Mouse (Mus musculus): ENCODE measurements at regions not wholly inside any gene's neighbourhood (a gene's known extent, or its start where the extent isn't known, plus 50 kb on each side); places are given as distances from the start of the nearest gene placed in this dataset.

DNA sequence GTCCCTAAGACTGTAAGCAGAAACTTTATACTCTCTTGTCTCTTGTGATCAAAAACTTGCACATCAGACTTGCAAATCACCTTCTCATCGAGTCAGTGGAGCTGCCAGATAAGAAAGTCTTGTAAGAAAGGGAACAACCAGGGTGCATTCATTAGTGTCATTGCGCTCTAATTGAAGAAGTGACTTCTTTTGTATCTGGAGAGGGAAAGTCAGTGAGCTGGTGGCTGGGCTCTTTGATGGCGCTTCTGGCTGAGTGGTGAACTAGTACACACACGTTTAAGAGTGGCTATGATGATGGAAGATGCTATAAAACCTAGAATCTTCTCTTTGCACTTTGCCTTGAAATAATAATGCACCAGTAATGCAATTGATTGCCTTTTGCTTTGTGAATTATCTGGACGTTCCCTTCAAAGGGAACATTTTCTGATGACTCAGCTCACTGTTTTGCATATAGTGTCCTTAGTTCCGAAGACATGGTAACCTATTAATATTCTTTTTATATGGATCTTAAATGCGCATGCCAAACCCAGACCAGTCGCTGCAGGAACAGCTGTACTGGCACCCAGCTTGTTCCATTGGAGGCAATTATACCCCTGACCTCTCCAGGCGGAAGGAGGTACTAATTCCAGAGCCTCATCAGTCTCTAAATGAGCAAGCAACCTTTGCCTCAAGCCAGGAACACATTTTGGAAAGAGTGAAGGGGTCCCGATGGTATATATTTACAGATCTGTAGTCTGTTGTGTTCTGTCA lies 147.3 kb upstream of the Cdh6 start:
- 52% methylated on average over 10 of the region's 10 CpGs for WGBS (ENCODE audit: insufficient replicate concordance)
- Histone ChIP-seq H3K36me3 (ENCODE audit: control insufficient read depth, insufficient read depth) (no peaks in the 10 kb centered on the region), H3K27ac (ENCODE audit: low read length) (no peak overlapping the region)

DNA sequence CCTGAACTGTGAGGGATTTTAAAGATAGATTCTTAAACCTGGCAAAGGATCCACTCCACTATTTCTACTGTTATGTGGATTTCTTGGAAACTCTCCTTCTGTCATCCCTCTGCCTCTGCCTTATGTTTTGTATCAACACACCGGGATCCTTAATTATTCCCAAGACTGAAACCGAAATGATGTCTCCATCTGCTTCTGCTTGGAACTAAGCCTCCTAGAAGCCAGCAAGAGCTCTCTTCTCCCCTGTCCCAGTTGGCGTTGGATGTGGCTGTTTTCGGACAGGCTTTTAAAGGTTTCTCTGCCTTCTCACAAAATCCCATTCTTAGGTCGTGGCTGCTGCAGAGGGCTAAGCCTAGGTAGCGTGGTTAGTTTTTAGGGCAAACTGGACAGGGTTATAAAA lies 131.1 kb upstream of the Cdh6 start:
- Histone ChIP-seq H3K27ac (ENCODE audit: low read length) (no peak overlapping the region), H3K9me3 (replicated peaks; ENCODE audit: control insufficient read depth, low read length) (no peaks in the 10 kb centered on the region), H3K4me3 (ENCODE audit: low read depth, low read length) (no peak overlapping the region), H3K36me3 (ENCODE audit: control insufficient read depth, insufficient read depth) (no peaks in the 10 kb centered on the region), H3K9ac (ENCODE audit: low read depth, low read length) (no peak overlapping the region), H3K4me2 (ENCODE audit: low read depth, low read length) (no peak overlapping the region), H3K27me3 (ENCODE audit: control insufficient read depth, insufficient read depth, low read depth, low read length) (no peaks in the 10 kb centered on the region), H3K4me1 (ENCODE audit: control insufficient read depth, low read depth, low read length) (no peaks in the 10 kb centered on the region)
- ATAC-seq (ENCODE audit: low read depth) = no peak
- 51% methylated on average over 6 of the region's 6 CpGs for WGBS (ENCODE audit: insufficient replicate concordance)

More for the DNA sequence above, 147.3 kb upstream of the Cdh6 start:
- no peaks in the 10 kb centered on the region for H3K4me1 ChIP-seq (ENCODE audit: control insufficient read depth, low read depth, low read length)
- H3K4me3 ChIP-seq (ENCODE audit: low read depth, low read length) = no peak overlapping the region
- H3K27me3 ChIP-seq (ENCODE audit: control insufficient read depth, insufficient read depth, low read depth, low read length) = no peaks in the 10 kb centered on the region
- no peak overlapping the region for H3K9ac ChIP-seq (ENCODE audit: low read depth, low read length)
- H3K4me2 ChIP-seq (ENCODE audit: low read depth, low read length) = no peak overlapping the region
- no peaks in the 10 kb centered on the region for H3K9me3 ChIP-seq (replicated peaks; ENCODE audit: control insufficient read depth, low read length)
- no peak for ATAC-seq (ENCODE audit: low read depth)

DNA sequence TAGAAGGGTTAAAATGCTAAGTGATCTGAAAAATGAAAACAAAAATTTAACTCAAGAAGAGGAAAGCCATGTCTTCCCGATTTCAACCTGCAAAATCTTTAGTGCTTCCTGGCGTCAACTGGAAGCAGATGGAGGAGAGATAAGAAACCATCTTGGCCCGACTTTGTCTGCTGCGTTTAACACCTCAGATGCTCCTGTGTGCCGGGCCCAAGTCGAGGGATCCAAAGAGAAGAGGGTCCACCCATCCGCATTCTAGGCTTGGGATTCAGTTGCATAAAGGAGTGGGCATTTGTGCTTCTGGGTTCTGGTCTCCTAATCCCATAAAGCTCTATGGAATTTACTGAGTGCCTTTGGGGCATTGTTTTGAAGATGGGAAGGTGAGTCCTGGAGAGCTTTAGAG lies 130.0 kb upstream of the Cdh6 start:
- no peak overlapping the region for H3K27ac ChIP-seq (ENCODE audit: low read length)
- no peak overlapping the region for H3K9ac ChIP-seq (ENCODE audit: low read depth, low read length)
- H3K9me3 ChIP-seq (replicated peaks; ENCODE audit: control insufficient read depth, low read length) = no peaks in the 10 kb centered on the region
- H3K4me3 ChIP-seq (ENCODE audit: low read depth, low read length) = no peak overlapping the region
- WGBS (ENCODE audit: insufficient replicate concordance) = 53% methylated on average over 7 of the region's 7 CpGs
- H3K36me3 ChIP-seq (ENCODE audit: control insufficient read depth, insufficient read depth) = no peaks in the 10 kb centered on the region
- no peak overlapping the region for H3K4me2 ChIP-seq (ENCODE audit: low read depth, low read length)
- H3K4me1 ChIP-seq (ENCODE audit: control insufficient read depth, low read depth, low read length) = no peaks in the 10 kb centered on the region
- ATAC-seq (ENCODE audit: low read depth) = no peak
- H3K27me3 ChIP-seq (ENCODE audit: control insufficient read depth, insufficient read depth, low read depth, low read length) = no peaks in the 10 kb centered on the region

DNA sequence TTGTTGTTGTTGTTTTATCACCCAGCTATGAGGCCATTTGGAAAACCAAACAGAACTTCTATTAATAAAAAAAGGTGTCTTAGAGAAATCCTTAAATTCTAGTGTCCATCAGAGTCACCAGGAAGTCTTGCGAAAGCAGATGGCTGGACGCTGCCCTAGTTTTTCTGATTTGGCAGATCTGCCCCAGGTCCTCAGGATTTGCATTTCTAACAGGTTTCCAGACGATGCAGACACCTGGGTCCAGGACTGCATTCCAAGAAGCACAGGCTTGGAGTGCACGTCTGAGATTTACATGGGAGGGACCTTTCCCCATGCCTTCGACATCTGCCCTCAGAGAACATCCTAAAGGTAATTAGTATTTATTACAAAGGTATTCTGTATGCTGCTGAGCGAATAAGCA lies 129.2 kb upstream of the Cdh6 start:
- Histone ChIP-seq H3K9me3 (replicated peaks; ENCODE audit: control insufficient read depth, low read length) (no peaks in the 10 kb centered on the region), H3K27ac (ENCODE audit: low read length) (no peak overlapping the region), H3K36me3 (ENCODE audit: control insufficient read depth, insufficient read depth) (no peaks in the 10 kb centered on the region), H3K27me3 (ENCODE audit: control insufficient read depth, insufficient read depth, low read depth, low read length) (no peaks in the 10 kb centered on the region), H3K4me1 (ENCODE audit: control insufficient read depth, low read depth, low read length) (no peaks in the 10 kb centered on the region), H3K4me2 (ENCODE audit: low read depth, low read length) (no peak overlapping the region), H3K4me3 (ENCODE audit: low read depth, low read length) (no peak overlapping the region), H3K9ac (ENCODE audit: low read depth, low read length) (no peak overlapping the region)
- ATAC-seq (ENCODE audit: low read depth) = no peak
- 52% methylated on average over 6 of the region's 6 CpGs for WGBS (ENCODE audit: insufficient replicate concordance)

DNA sequence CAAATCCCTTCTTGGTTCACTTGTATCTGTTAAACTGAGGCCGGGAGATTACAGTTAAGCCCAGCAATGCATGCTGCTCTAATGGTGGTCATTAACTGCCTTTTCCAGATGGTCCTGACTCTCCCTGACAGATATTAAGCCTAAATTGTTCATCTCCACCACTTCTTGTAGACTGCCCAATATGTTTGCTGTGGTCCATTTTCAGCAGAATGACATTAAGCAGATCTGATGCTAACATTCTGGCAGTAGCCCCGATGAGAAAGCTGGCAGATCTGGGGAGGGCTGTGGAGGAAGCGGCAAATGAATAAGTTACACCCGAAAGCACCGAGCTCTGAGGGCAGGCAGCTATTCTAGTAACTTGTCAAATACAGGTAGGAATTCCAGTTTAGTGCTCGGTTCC lies 123.5 kb upstream of the Cdh6 start:
- H3K4me2 ChIP-seq (ENCODE audit: low read depth, low read length) = no peak overlapping the region
- 51% methylated on average over 6 of the region's 6 CpGs for WGBS (ENCODE audit: insufficient replicate concordance)
- no peak overlapping the region for H3K9ac ChIP-seq (ENCODE audit: low read depth, low read length)
- H3K27me3 ChIP-seq (ENCODE audit: control insufficient read depth, insufficient read depth, low read depth, low read length) = no peaks in the 10 kb centered on the region
- no peaks in the 10 kb centered on the region for H3K9me3 ChIP-seq (replicated peaks; ENCODE audit: control insufficient read depth, low read length)
- no peaks in the 10 kb centered on the region for H3K4me1 ChIP-seq (ENCODE audit: control insufficient read depth, low read depth, low read length)
- H3K27ac ChIP-seq (ENCODE audit: low read length) = no peak overlapping the region
- no peak overlapping the region for H3K4me3 ChIP-seq (ENCODE audit: low read depth, low read length)
- no peak for ATAC-seq (ENCODE audit: low read depth)
- H3K36me3 ChIP-seq (ENCODE audit: control insufficient read depth, insufficient read depth) = no peaks in the 10 kb centered on the region

DNA sequence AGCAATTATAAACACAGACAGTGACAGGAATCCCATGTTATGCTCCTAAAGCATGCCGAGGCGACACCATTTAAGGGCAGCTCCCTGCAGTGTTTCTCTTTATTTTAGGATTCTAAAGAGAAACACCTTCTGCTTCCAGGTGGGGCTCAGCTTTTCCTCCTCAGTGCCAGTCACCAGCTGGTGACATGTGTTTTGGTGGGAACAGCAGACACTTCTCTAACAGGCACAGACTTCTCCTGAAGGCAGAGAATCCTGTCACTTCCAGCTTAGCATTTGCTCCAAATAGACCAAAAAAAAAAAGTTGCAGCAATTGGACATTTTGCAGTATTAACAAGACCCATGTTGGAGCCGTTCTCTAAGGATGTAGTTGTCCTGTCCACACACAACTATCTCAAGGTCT lies 115.6 kb upstream of the Cdh6 start:
- 69% methylated on average over 3 of the region's 3 CpGs for WGBS (ENCODE audit: insufficient replicate concordance)

DNA sequence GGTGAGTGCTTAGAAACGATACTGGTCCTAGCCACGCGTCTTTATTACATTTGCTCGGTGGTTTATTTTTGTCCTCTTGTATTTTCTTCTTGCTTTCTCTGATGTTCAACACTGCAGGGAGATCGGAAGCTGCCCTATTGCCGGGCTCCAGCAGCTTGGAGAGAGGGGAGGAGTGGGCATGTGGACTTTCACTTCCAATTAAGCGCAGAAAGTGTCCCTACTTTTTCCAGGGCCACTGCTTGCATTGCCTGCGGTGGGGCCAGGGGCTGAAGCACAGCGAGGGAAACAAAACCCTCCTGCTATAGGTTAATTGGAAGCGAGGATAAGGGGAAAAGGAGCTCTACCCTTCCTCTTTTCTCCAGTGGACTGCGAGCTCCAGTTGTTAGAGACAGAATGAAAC lies 114.4 kb upstream of the Cdh6 start:
- Histone ChIP-seq H3K4me1 (ENCODE audit: control insufficient read depth, low read depth, low read length) (no peaks in the 10 kb centered on the region), H3K4me2 (ENCODE audit: low read depth, low read length) (no peak overlapping the region), H3K36me3 (ENCODE audit: control insufficient read depth, insufficient read depth) (no peaks in the 10 kb centered on the region), H3K4me3 (ENCODE audit: low read depth, low read length) (no peak overlapping the region), H3K9me3 (replicated peaks; ENCODE audit: control insufficient read depth, low read length) (no peaks in the 10 kb centered on the region), H3K27ac (ENCODE audit: low read length) (no peak overlapping the region), H3K9ac (ENCODE audit: low read depth, low read length) (no peak overlapping the region), H3K27me3 (ENCODE audit: control insufficient read depth, insufficient read depth, low read depth, low read length) (no peaks in the 10 kb centered on the region)
- ATAC-seq (ENCODE audit: low read depth) = no peak
- WGBS (ENCODE audit: insufficient replicate concordance) = 66% methylated on average over 11 of the region's 11 CpGs

More for the DNA sequence above, 115.6 kb upstream of the Cdh6 start:
- Histone ChIP-seq H3K4me3 (ENCODE audit: low read depth, low read length) (no peak overlapping the region), H3K27me3 (ENCODE audit: control insufficient read depth, insufficient read depth, low read depth, low read length) (no peaks in the 10 kb centered on the region), H3K4me1 (ENCODE audit: control insufficient read depth, low read depth, low read length) (no peaks in the 10 kb centered on the region), H3K9me3 (replicated peaks; ENCODE audit: control insufficient read depth, low read length) (no peaks in the 10 kb centered on the region), H3K27ac (ENCODE audit: low read length) (no peak overlapping the region), H3K4me2 (ENCODE audit: low read depth, low read length) (no peak overlapping the region), H3K36me3 (ENCODE audit: control insufficient read depth, insufficient read depth) (no peaks in the 10 kb centered on the region), H3K9ac (ENCODE audit: low read depth, low read length) (no peak overlapping the region)
- ATAC-seq (ENCODE audit: low read depth) = no peak

DNA sequence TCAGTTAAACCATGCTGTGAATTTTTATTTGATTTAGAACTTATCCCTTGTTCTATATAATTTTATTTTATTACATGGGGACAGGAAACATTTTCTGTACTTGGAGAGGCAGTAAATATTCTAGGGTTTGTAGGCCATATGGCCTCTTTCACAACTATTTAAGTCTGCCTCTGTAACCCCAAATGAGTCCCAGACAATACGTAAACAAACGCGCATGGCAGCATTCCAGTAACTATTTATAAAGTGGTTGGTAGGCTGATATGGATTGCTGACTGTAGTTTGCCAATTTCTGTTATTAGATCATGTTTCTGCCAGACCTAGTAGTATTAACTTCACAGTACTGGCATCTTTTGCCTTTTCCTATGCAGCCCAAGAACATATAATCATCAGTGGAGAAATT lies 111.9 kb upstream of the Cdh6 start:
- H3K9ac ChIP-seq (ENCODE audit: low read depth, low read length) = no peak overlapping the region
- H3K36me3 ChIP-seq (ENCODE audit: control insufficient read depth, insufficient read depth) = no peaks in the 10 kb centered on the region
- no peaks in the 10 kb centered on the region for H3K9me3 ChIP-seq (replicated peaks; ENCODE audit: control insufficient read depth, low read length)
- H3K4me2 ChIP-seq (ENCODE audit: low read depth, low read length) = no peak overlapping the region
- H3K27me3 ChIP-seq (ENCODE audit: control insufficient read depth, insufficient read depth, low read depth, low read length) = no peaks in the 10 kb centered on the region
- 74% methylated on average over 3 of the region's 3 CpGs for WGBS (ENCODE audit: insufficient replicate concordance)
- ATAC-seq (ENCODE audit: low read depth) = no peak
- no peak overlapping the region for H3K4me3 ChIP-seq (ENCODE audit: low read depth, low read length)
- no peaks in the 10 kb centered on the region for H3K4me1 ChIP-seq (ENCODE audit: control insufficient read depth, low read depth, low read length)
- no peak overlapping the region for H3K27ac ChIP-seq (ENCODE audit: low read length)

DNA sequence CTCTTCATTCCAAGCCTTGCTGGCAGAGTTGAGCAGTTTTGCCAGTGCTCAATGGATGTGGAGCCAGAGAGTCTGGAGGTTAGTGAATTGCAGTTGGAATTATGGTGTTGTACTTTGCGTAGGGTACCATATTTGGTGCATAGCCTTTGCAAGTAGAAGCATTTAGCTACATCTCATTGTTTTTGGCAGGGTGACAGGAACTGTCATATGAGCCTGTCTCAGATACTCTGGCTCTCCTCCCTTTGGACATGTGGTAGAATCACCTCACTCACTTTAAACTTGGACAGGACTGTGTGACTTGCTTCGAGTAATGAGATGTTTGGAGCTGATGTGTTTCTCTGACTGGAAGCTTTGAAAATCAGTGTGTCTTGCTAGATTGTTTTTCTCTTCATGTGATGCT lies 110.7 kb upstream of the Cdh6 start:
- Histone ChIP-seq H3K4me1 (ENCODE audit: control insufficient read depth, low read depth, low read length) (no peaks in the 10 kb centered on the region), H3K9me3 (replicated peaks; ENCODE audit: control insufficient read depth, low read length) (no peaks in the 10 kb centered on the region), H3K36me3 (ENCODE audit: control insufficient read depth, insufficient read depth) (no peaks in the 10 kb centered on the region), H3K4me3 (ENCODE audit: low read depth, low read length) (no peak overlapping the region), H3K4me2 (ENCODE audit: low read depth, low read length) (no peak overlapping the region), H3K27me3 (ENCODE audit: control insufficient read depth, insufficient read depth, low read depth, low read length) (no peaks in the 10 kb centered on the region), H3K27ac (ENCODE audit: low read length) (no peak overlapping the region), H3K9ac (ENCODE audit: low read depth, low read length) (no peak overlapping the region)
- no peak for ATAC-seq (ENCODE audit: low read depth)
- WGBS (ENCODE audit: insufficient replicate concordance) = 52% methylated on average over 2 of the region's 2 CpGs

Measured in liver, embryonic 16.5 days (tissue).